Mouse (Mus musculus): ENCODE results near the gene Fhad1.

DNA sequence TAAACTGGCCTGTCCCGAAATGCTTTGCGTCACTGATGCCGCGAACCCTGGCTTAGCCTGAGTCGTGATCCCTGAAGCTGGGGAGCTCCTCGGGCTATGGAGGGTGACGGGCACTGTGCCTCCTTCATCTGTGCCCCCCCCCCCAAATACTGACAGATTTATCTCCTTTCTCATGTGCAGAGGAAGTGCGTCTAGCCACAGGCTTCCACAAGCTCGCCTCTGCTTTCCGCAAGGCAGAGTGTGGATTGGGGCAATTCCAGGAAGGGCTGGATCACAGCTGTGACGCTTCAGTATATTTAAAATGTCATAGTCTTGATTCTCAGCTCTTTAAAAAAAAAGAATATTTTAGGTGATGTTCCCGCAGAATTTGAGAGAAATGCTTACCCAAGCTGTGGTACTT lies 119.1 kb downstream of the Fhad1 start:
- TF ChIP-seq MXI1 (IDR thresholded peaks at IDR 0.05; ENCODE audit: low read depth, low read length), result no peak
- TF ChIP-seq CTCF (conservative IDR thresholded peaks at IDR 0.05 in 1 of 2, IDR thresholded peaks at IDR 0.05 in 1 of 2; ENCODE audit: low read depth in 2 of 2, low read length in 2 of 2), result no peak
- TF ChIP-seq E2F4 (IDR thresholded peaks at IDR 0.05; ENCODE audit: insufficient replicate concordance, low read depth, low read length), result no peak
